Mouse (Mus musculus) myocyte (in vitro differentiated cells): Measurements from ENCODE around the gene Ly75. TPM values are rescaled to one million over a fixed set of nuclear protein-coding genes. Genes with fewer than 3 reads are reported as not detected.

Source experiments
- H3K27me3 ChIP-seq: one replicate; pipeline ENCODE4 v1.6.1; 2011; ENCODE audit not compliant: control insufficient read depth, insufficient read depth, insufficient read length
- H3K36me3 ChIP-seq: one replicate; pipeline ENCODE4 v1.6.1; 2011; ENCODE audit not compliant: control insufficient read depth, insufficient read depth
- H3K4me2 ChIP-seq: one replicate; pipeline ENCODE4 v1.6.1; 2011; ENCODE audit warnings: low read depth, control low read depth
- H3K4me3 ChIP-seq: one replicate; pipeline ENCODE4 v1.5.1; 2011; ENCODE audit warnings: mild to moderate bottlenecking, control low read depth, moderate library complexity
- H3K79me2 ChIP-seq: one replicate; pipeline ENCODE4 v1.6.1; 2011; ENCODE audit not compliant: control insufficient read depth, insufficient read depth
- H3ac ChIP-seq: one replicate; pipeline ENCODE4 v1.6.1; 2011; ENCODE audit not compliant: control insufficient read depth, insufficient read length
- CEBPB ChIP-seq: IDR thresholded peaks from 2 replicates; pipeline ENCODE4 v1.6.1; 2011; ENCODE audit warnings: mild to moderate bottlenecking, moderate library complexity; ENCODE audit not compliant: poor library complexity, insufficient read depth, severe bottlenecking
- E2F4 ChIP-seq: IDR thresholded peaks from one replicate; pipeline ENCODE4 v1.6.1; 2011; ENCODE audit warnings: mild to moderate bottlenecking, control low read depth, moderate library complexity; ENCODE audit not compliant: insufficient read depth
- MAX ChIP-seq: IDR thresholded peaks from one replicate; pipeline ENCODE4 v1.6.1; 2011; ENCODE audit warnings: low read depth, mild to moderate bottlenecking, control low read depth
- MYOD1 ChIP-seq, 3 experiments: IDR thresholded peaks; one replicate each; pipeline ENCODE4 v1.6.1; 2011; ENCODE audit warnings: control low read depth in 2 of 3, low read depth in 2 of 3, mild to moderate bottlenecking in 2 of 3, moderate library complexity in 1 of 3; ENCODE audit not compliant: insufficient read length in 2 of 3, control insufficient read depth in 1 of 3
- MYOG ChIP-seq, 3 experiments: IDR thresholded peaks; one replicate each; pipeline ENCODE4 v1.6.1; 2011; ENCODE audit warnings: control low read depth in 2 of 3, low read depth in 2 of 3, mild to moderate bottlenecking in 2 of 3; ENCODE audit not compliant: insufficient read length in 2 of 3, control insufficient read depth in 1 of 3, insufficient read depth in 1 of 3
- POLR2A ChIP-seq: IDR thresholded peaks from one replicate; pipeline ENCODE4 v1.6.1; 2011; ENCODE audit warnings: low read depth, mild to moderate bottlenecking, control low read depth, moderate library complexity; ENCODE audit not compliant: insufficient read length
- POLR2AphosphoS2 ChIP-seq: IDR thresholded peaks from one replicate; pipeline ENCODE4 v1.6.1; 2011; ENCODE audit warnings: low read depth, control low read depth; ENCODE audit not compliant: insufficient read length
- REST ChIP-seq: IDR thresholded peaks from one replicate; pipeline ENCODE4 v1.6.1; 2011; ENCODE audit warnings: mild to moderate bottlenecking, control low read depth, moderate library complexity; ENCODE audit not compliant: insufficient read depth, insufficient read length
- SRF ChIP-seq: IDR thresholded peaks from one replicate; pipeline ENCODE4 v1.6.1; 2011; ENCODE audit warnings: low read depth; ENCODE audit not compliant: control insufficient read depth, insufficient read length
- TCF12 ChIP-seq: IDR thresholded peaks from one replicate; pipeline ENCODE4 v1.6.1; 2011; ENCODE audit warnings: mild to moderate bottlenecking, control low read depth; ENCODE audit not compliant: poor library complexity, insufficient read depth, severe bottlenecking
- TCF3 ChIP-seq: IDR thresholded peaks from one replicate; pipeline ENCODE4 v1.6.1; 2011; ENCODE audit warnings: low read depth, control low read depth; ENCODE audit not compliant: insufficient read length
- USF1 ChIP-seq: IDR thresholded peaks from one replicate; pipeline ENCODE4 v1.6.1; 2011; ENCODE audit warnings: low read depth, mild to moderate bottlenecking, control low read depth, moderate library complexity
- polyA plus RNA-seq: library from polyadenylated mRNA; unstranded; fragments of >200 nt; fragmentation: generic; extraction: Trizol; gene quantifications from one replicate; pipeline ENCODE4 v1.2.1, GENCODE M21; 2012; ENCODE audit warnings: missing spikeins

The Ly75 gene
- polyA plus RNA-seq, 1 experiment: 2.3 TPM

DNA sequence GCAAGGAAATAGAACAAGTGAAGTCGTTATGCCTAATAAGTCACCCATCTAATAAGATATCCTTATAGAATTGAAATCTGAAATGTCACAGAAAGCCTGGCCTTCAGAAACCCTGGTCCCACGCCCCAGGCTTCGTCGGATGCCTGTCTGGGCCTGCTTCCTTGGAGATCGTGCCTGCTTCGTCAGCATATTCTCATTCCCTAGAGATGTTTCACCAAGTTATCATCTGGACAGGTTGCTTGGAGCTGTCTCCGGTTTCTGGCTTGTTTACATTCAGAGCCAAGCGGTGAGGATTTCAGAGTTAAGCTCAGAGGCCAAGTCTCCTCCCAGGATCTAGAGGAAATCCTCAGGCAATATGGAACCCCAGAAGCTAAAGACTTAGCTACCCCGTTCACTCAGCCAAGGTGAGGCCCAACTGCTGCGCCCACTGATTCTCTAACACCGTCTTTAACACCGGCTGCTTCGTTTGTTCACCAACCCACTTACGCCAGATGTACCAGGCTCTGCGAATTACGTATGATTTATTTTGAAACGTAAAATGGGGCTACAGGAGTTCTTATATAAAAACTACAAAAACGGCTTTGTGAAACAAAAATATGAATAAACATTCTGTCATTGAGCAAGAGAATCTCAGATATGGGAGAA, 30.0 kb upstream of the Ly75 start:
- no peak overlapping the region for H3K4me2 ChIP-seq
- TF ChIP-seq TCF3 (no peak), E2F4 (no peak), REST (no peak), MYOD1 (IDR thresholded peaks at IDR 0.05; ENCODE audit: control insufficient read depth in 1 of 3, insufficient read length in 2 of 3, low read depth in 2 of 3) (no peak), SRF (no peak), TCF12 (no peak), MYOG (IDR thresholded peaks at IDR 0.05; ENCODE audit: control insufficient read depth in 1 of 3, insufficient read depth in 1 of 3, insufficient read length in 2 of 3, low read depth in 2 of 3) (no peak), POLR2AphosphoS2 (no peak), USF1 (no peak), MAX (no peak), POLR2A (no peak), CEBPB (no peak)
- no peaks in the 10 kb centered on the region for H3K27me3 ChIP-seq
- H3K36me3 ChIP-seq: no peaks in the 10 kb centered on the region
- H3ac ChIP-seq: no peak overlapping the region
- H3K4me3 ChIP-seq: no peak overlapping the region
- no peaks in the 10 kb centered on the region for H3K79me2 ChIP-seq

DNA sequence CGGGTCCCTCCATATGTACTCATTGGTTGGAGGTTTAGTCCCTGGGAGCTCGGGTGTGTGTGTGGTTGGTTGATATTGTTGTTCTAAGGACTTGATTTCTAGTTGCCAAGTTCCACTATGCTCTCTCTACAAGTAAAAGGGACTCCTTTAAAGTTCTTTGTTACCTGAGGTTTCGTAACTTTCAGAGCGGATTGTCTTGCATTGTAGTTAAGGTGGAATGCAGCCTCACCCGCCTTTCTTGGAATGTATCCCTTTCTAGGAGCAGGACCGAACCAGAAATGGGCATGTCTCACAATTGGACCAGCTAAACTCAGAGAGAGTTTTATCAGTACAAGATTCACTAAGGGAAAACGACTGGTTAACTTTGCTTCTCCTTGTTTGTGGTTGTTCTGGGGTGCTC, 28.1 kb upstream of the Ly75 start:
- Histone ChIP-seq H3K79me2 (no peaks in the 10 kb centered on the region), H3K4me2 (no peak overlapping the region), H3ac (no peak overlapping the region), H3K4me3 (no peak overlapping the region), H3K27me3 (no peaks in the 10 kb centered on the region), H3K36me3 (no peaks in the 10 kb centered on the region)
- no peak for TF ChIP-seq MAX
- no peak for TF ChIP-seq CEBPB
- no peak for TF ChIP-seq USF1
- TF ChIP-seq POLR2A: no peak
- no peak for TF ChIP-seq POLR2AphosphoS2
- TF ChIP-seq MYOD1 (IDR thresholded peaks at IDR 0.05; ENCODE audit: control insufficient read depth in 1 of 3, insufficient read length in 2 of 3, low read depth in 2 of 3): no peak
- TF ChIP-seq E2F4: no peak
- no peak for TF ChIP-seq SRF
- TF ChIP-seq TCF12: no peak
- no peak for TF ChIP-seq MYOG (IDR thresholded peaks at IDR 0.05; ENCODE audit: control insufficient read depth in 1 of 3, insufficient read depth in 1 of 3, insufficient read length in 2 of 3, low read depth in 2 of 3)
- no peak for TF ChIP-seq TCF3
- no peak for TF ChIP-seq REST

DNA sequence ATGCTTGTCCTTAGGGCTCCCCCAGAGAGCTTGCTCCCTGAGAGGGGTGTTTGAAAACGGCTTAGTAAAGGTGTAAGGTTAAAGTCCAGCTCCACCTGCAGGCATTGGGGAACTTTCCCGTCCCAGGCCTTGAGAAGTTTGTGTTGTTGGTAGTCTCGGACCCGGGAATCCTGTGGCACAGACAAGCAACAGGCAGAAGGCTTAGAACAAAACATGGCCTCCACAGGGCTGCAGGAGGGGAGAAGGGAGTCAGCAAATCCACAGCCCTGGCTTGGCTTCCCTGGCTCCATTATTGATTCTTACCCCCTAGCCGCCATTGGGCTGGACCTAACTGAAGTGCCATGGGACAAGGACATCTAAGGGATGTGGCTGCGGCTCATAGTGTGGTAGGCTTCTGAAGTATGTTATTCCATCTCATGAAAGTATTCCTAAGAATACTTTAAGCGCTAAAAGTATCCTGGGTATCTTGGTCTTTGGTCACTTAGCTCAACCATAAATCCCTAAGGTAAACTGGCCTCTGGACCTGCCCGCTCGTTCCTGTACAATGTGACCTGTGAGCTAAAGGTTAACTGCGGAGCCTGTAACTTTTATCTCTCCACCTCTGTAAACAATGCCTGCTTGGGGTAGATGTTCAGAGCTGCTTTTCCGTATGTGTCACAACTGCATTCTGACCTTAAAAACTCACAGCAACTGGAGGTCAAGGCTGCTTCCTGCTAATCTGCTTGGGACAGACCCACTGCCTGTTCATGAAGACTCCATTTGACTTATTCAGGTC, 27.1 kb upstream of the Ly75 start:
- H3ac ChIP-seq: no peak overlapping the region
- TF ChIP-seq POLR2A: no peak
- TF ChIP-seq MYOG (IDR thresholded peaks at IDR 0.05; ENCODE audit: control insufficient read depth in 1 of 3, insufficient read depth in 1 of 3, insufficient read length in 2 of 3, low read depth in 2 of 3): no peak
- TF ChIP-seq TCF12: no peak
- no peak for TF ChIP-seq REST
- no peak for TF ChIP-seq CEBPB
- TF ChIP-seq MAX: no peak
- no peak for TF ChIP-seq SRF
- no peak for TF ChIP-seq USF1
- TF ChIP-seq TCF3: no peak
- TF ChIP-seq POLR2AphosphoS2: no peak
- no peaks in the 10 kb centered on the region for H3K79me2 ChIP-seq
- H3K27me3 ChIP-seq: no peaks in the 10 kb centered on the region
- H3K4me3 ChIP-seq: no peak overlapping the region
- no peak overlapping the region for H3K4me2 ChIP-seq
- no peaks in the 10 kb centered on the region for H3K36me3 ChIP-seq

DNA sequence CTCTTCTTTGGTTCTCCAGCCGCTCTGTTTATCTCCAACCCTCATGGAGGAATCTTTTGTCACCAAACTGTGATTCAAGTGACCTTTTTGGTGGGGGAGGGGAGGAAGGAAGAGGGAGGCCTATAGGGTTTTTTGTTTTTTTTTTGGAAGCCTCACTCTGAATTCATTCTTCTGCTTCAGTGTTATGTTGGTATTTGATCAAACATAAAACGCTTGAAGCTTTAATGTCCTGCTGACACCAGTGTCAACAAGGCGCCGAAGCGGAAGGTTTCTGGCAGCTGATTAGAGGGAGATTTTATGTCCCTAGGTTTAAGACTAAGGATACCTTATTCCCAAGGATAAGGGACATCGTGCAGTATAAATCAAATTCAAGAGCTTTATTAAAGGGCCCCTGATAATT, 26.1 kb upstream of the Ly75 start:
- Histone ChIP-seq H3K36me3 (no peaks in the 10 kb centered on the region), H3K4me3 (no peak overlapping the region), H3ac (no peak overlapping the region), H3K4me2 (no peak overlapping the region), H3K27me3 (no peaks in the 10 kb centered on the region), H3K79me2 (no peaks in the 10 kb centered on the region)
- TF ChIP-seq CEBPB (no peak), SRF (no peak), POLR2AphosphoS2 (no peak), TCF3 (no peak), MAX (no peak), POLR2A (no peak)

DNA sequence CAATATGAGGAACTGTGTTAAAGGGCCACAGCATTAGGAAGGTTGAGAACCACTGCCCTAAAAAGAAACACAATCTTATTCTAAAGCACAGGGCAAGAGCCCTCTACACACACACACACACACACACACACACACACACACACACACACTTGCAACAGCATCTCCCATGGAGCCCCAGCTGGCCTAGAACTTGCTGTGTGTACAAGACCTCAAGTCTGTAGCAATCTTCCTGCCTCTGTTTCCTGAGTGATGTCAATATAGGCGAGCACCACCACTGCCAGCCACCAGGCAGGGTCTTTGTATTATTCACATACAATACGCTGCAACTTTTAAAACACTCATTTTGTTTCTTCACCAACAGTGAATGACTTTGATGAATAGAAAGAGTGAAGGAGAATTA, 24.3 kb upstream of the Ly75 start:
- Histone ChIP-seq H3K4me2 (no peak overlapping the region), H3ac (no peak overlapping the region), H3K79me2 (no peaks in the 10 kb centered on the region), H3K27me3 (no peaks in the 10 kb centered on the region), H3K36me3 (no peaks in the 10 kb centered on the region), H3K4me3 (no peak overlapping the region)
- TF ChIP-seq TCF12 (no peak), POLR2A (no peak), USF1 (no peak), REST (no peak)
